Mouse (Mus musculus) liver, postnatal 0 days (tissue): Measurements from ENCODE around the gene Slc5a6. TPM values are rescaled to one million over a fixed set of nuclear protein-coding genes. Genes with fewer than 3 reads are reported as not detected.

Source experiments
- ATAC-seq: fragments of 200-750 bp; cut with Nextera tagmentation; 2 replicates; pipeline ENCODE4 v1.8.0; 2017; ENCODE audit warnings: mild to moderate bottlenecking, moderate library complexity
- DNase-seq: peaks from one replicate; pipeline ENCODE4 v3.0.0-alpha.2; 2016
- H3K27ac ChIP-seq: fragments of 300-500 bp; sonication (generic); 2 replicates; pipeline ENCODE4 v1.5.1; 2014; ENCODE audit warnings: antibody characterized with exemption, moderate library complexity, mild to moderate bottlenecking, low read depth
- H3K27me3 ChIP-seq: fragments of 300-500 bp; sonication (generic); 2 replicates; pipeline ENCODE4 v1.6.1; 2014; ENCODE audit warnings: low read length, control low read depth, mixed read lengths; ENCODE audit not compliant: insufficient read depth
- H3K36me3 ChIP-seq: fragments of 300-500 bp; sonication (generic); replicated peaks from 2 replicates; pipeline ENCODE4 v1.6.1; 2014; ENCODE audit warnings: mild to moderate bottlenecking, control low read depth, low read length, moderate library complexity, mixed read lengths; ENCODE audit not compliant: insufficient read depth
- H3K4me1 ChIP-seq: fragments of 300-500 bp; sonication (generic); 2 replicates; pipeline ENCODE4 v1.6.1; 2014; ENCODE audit warnings: antibody characterized with exemption, mild to moderate bottlenecking, control low read depth; ENCODE audit not compliant: insufficient read depth
- H3K4me2 ChIP-seq: fragments of 300-500 bp; sonication (generic); 2 replicates; pipeline ENCODE4 v1.6.1; 2014; ENCODE audit warnings: low read depth, mild to moderate bottlenecking, low read length, moderate library complexity, mixed read lengths
- H3K4me3 ChIP-seq: fragments of 300-500 bp; sonication (generic); 2 replicates; pipeline ENCODE4 v1.5.1; 2014; ENCODE audit warnings: low read depth, low read length
- H3K9ac ChIP-seq: fragments of 300-500 bp; sonication (generic); replicated peaks from 2 replicates; pipeline ENCODE4 v1.6.1; 2014; ENCODE audit warnings: mild to moderate bottlenecking, moderate library complexity
- H3K9me3 ChIP-seq: fragments of 300-500 bp; sonication (generic); 2 replicates; pipeline ENCODE4 v1.6.1; 2016; ENCODE audit warnings: mild to moderate bottlenecking, control low read depth, low read length, mixed read lengths
- CTCF ChIP-seq: sonication (generic); IDR thresholded peaks from 2 replicates; pipeline ENCODE4 v1.5.1; 2016; ENCODE audit warnings: antibody characterized with exemption, low read depth
- EP300 ChIP-seq: IDR thresholded peaks from 2 replicates; pipeline ENCODE4 v1.6.1; 2016; ENCODE audit warnings: antibody characterized with exemption, low read depth, mild to moderate bottlenecking
- WGBS: fragments of 180-500 bp; shearing (Covaris S2); extraction: QIAGEN DNeasy Blood & Tissue Kit; methylation state at CpG from one replicate; pipeline ENCODE4 v1.1.7; 2014; ENCODE audit not compliant: insufficient replicate concordance; 5-methylcytosine and 5-hydroxymethylcytosine counted together
- polyA plus RNA-seq: library from polyadenylated mRNA; unstranded; fragments of >200 nt; fragmentation: Nextera tagmentation; extraction: Ambion mirVana; gene quantifications from 2 replicates; pipeline ENCODE4 v1.2.1, GENCODE M21; 2015

Slc5a6 gene
- polyA plus RNA-seq, 1 experiment from 2014 or later, result 3.7 TPM

DNA sequence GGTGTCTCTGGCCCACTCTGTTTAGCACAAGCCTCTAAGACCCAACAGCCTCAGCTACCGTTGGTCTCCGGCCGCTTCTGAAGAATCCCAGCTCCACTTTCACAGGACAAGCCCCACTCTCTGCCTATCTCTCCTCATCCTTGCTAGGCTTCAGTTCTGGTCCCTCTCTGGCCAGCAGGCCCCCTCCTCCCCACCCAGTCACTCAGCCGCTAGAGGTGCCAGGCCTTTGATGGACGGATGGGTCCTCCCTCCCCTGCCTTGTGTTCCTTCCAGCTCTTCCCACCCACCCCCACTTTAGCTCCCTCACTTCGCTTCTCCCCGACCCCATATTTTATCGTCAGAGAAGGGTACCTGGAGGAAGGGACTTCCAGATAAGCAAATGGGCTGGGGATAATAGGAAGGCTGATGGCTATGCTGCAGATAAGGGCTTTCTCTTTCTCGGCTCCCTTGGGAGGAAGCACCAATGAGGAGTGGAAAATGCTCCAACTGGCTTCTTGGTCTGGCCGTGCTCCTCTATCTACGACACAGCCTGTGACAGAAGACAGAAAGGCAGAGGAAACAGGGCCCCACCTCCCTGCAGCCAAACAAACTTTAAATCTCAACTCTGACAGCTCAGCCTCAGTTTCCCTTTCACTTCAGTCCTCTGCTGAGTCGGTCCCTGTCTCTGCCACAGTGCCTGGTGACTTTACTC lies 34.4 kb upstream of the Slc5a6 start:
- 0 out of 2 replicates have a peak, but pooled peaks cover 1% of the 10 kb centered on the region for H3K36me3 ChIP-seq
- WGBS, result 28% methylated on average over 12 of the region's 12 CpGs
- H3K27me3 ChIP-seq, result 0 out of 2 replicates have a peak, but pooled peaks cover 3% of the 10 kb centered on the region
- H3K9ac ChIP-seq, result no peak overlapping the region
- no peak overlapping the region for H3K4me3 ChIP-seq
- ATAC-seq (no peak), DNase-seq (no peak)
- no peaks in the 10 kb centered on the region for H3K9me3 ChIP-seq
- peaks cover 3% of the 10 kb centered on the region; the same call in 1 of the 2 replicates for H3K4me1 ChIP-seq
- no peak for TF ChIP-seq EP300
- H3K27ac ChIP-seq, result no peak overlapping the region
- H3K4me2 ChIP-seq, result peak overlapping the region; percentile 47

DNA sequence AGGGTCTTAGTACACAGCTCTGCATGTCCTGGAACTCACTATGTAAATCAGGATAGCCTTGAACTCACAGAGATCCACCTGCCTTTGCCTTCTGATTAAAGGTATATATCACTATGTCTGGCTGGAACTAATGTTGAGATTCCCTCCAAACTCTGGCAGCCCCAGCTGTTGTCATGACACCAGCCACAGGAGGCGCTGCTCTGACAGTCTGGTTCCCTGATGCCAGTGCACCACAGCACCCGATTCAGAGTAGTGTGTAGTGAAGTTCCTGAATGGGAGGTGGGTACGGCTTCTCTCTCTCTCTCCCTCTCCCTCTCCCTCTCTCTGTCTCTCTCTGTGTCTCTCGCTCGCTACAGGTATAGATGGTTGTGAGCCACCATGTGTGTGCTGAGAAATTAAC lies 33.6 kb upstream of the Slc5a6 start:
- peaks cover 6% of the 10 kb centered on the region; the same call in 1 of the 2 replicates for H3K36me3 ChIP-seq
- no peaks in the 10 kb centered on the region for H3K9me3 ChIP-seq
- TF ChIP-seq EP300 (no peak), CTCF (peak; percentile 79)
- no peak overlapping the region for H3K4me3 ChIP-seq
- ATAC-seq (peak; percentile 54), DNase-seq (peak; percentile 77)
- H3K27ac ChIP-seq, result no peak overlapping the region
- H3K4me2 ChIP-seq, result peak overlapping the region; percentile 47
- 15% methylated on average over 5 of the region's 5 CpGs for WGBS
- peaks cover 3% of the 10 kb centered on the region; the same call in 1 of the 2 replicates for H3K4me1 ChIP-seq
- H3K9ac ChIP-seq, result no peak overlapping the region
- 0 out of 2 replicates have a peak, but pooled peaks cover 3% of the 10 kb centered on the region for H3K27me3 ChIP-seq

DNA sequence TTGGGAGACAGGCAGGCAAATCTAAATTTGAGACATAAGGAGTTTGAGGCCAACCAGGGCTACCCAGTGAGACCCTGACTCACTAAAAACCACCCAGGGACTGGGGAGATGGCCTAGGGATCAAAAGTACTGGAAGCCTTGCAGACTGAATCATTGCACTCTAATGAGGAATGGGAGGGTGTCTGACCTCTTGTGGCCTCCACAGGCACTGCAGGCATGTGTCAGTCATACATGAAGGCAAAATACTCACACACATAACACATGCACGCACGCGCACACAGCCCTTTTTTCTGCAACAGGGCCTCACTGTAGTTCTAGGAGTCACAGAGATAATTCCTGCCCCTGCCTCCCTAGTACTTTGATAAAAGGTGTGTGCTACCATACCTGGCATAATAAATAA lies 32.7 kb upstream of the Slc5a6 start:
- Histone ChIP-seq H3K27ac (no peak overlapping the region), H3K4me1 (peaks cover 3% of the 10 kb centered on the region; the same call in 1 of the 2 replicates), H3K36me3 (peaks cover 7% of the 10 kb centered on the region), H3K4me2 (no peak overlapping the region), H3K9ac (no peak overlapping the region), H3K27me3 (0 out of 2 replicates have a peak, but pooled peaks cover 3% of the 10 kb centered on the region), H3K9me3 (no peaks in the 10 kb centered on the region), H3K4me3 (no peak overlapping the region)
- ATAC-seq, result peak; percentile 32; the same call in 1 of the 2 replicates
- 81% methylated on average over 3 of the region's 3 CpGs for WGBS
- TF ChIP-seq CTCF (peak; percentile 80), EP300 (no peak)
- DNase-seq, result peak; percentile 62

DNA sequence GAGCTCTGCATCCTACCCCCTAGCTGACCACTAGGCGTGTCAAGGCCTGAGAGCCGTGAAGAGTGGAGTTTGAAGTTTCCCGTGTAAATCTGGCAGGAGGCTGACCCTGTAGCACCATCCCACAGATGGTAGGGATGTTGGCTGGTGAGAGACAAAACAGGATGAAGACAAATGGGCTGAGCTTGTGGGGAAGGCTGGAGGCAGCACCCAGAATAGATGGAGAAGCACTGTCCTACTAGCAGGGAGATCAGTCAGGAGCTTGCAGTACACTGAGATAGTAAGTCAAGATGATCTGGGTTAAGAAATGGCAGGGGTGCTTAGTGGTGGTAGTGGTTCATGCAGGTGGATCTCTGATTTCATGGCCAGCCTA lies 32.1 kb upstream of the Slc5a6 start:
- no peak overlapping the region for H3K9ac ChIP-seq
- H3K4me1 ChIP-seq, result peaks cover 3% of the 10 kb centered on the region; the same call in 1 of the 2 replicates
- H3K9me3 ChIP-seq, result no peaks in the 10 kb centered on the region
- WGBS, result 60% methylated on average over 3 of the region's 3 CpGs
- H3K4me3 ChIP-seq, result no peak overlapping the region
- H3K36me3 ChIP-seq, result peaks cover 10% of the 10 kb centered on the region
- 0 out of 2 replicates have a peak, but pooled peaks cover 3% of the 10 kb centered on the region for H3K27me3 ChIP-seq
- no peak overlapping the region for H3K27ac ChIP-seq
- DNase-seq (no peak), ATAC-seq (no peak)
- no peak overlapping the region for H3K4me2 ChIP-seq
- no peak for TF ChIP-seq CTCF
- TF ChIP-seq EP300, result no peak

DNA sequence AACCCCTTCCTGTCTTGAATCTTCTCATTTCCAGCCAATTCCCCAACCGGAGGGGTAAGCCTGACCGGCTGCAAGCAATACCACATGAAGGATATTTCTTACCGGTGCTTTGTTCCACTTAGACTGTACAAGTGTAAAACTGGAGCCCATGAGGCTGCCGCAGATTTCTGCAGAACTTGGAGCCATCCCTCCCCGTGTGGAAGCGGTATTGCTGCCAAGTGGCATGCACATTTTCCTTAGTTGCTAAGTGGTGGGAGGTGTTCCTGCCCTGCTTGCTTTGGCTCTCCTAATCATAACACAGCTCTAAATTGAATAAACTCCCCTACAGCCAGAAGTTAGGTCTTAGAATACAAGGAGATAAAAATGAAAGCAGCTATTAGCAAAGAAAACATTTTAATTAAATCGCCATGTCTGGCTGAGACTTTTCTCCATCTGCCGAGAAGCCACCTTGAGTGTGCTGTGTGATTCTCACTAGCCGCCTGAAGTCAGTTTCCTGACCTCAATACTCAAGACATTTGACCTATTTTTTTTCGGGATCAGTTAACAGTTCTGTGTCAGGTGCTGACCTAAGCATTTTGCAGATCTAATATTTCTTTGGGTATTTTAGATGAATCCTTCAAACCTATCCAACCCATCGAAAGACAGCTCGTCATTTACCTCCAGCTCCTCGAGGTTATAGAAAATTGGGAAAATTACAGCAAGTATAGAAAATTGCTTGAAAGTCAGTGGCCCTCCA lies 31.5 kb upstream of the Slc5a6 start:
- Histone ChIP-seq H3K4me2 (no peak overlapping the region), H3K27ac (no peak overlapping the region), H3K36me3 (peaks cover 15% of the 10 kb centered on the region), H3K4me3 (no peak overlapping the region), H3K4me1 (peaks cover 3% of the 10 kb centered on the region; the same call in 1 of the 2 replicates), H3K9ac (no peak overlapping the region), H3K27me3 (0 out of 2 replicates have a peak, but pooled peaks cover 3% of the 10 kb centered on the region), H3K9me3 (no peaks in the 10 kb centered on the region)
- DNase-seq (no peak), ATAC-seq (no peak)
- TF ChIP-seq EP300 (no peak), CTCF (no peak)
- 75% methylated on average over 13 of the region's 13 CpGs for WGBS

DNA sequence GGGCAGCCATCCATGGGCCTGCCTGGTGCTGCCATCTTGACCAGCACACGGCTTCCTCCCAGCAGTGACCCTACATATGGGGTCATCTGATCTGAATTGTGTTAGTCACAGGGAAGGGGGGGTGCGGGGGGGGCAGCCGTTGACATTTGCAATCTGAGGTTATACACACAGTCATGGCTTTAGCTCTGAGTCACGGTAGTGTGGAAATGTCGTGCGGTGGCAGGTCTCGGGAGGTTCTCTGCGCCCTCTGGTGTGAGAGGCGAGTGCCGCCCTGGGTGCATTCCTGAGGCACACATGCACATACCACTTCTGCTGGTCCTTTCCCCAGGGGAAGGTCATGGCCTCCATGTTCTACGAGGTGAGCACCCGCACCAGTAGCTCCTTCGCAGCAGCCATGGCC lies 27.6 kb upstream of the Slc5a6 start:
- no peaks in the 10 kb centered on the region for H3K27me3 ChIP-seq
- no peak overlapping the region for H3K4me3 ChIP-seq
- H3K4me1 ChIP-seq, result no peaks in the 10 kb centered on the region
- no peak for DNase-seq
- 85% methylated on average over 13 of the region's 13 CpGs for WGBS
- no peak overlapping the region for H3K4me2 ChIP-seq
- no peak for TF ChIP-seq CTCF
- ATAC-seq, result no peak
- H3K27ac ChIP-seq, result no peak overlapping the region
- peaks cover 43% of the 10 kb centered on the region for H3K36me3 ChIP-seq
- no peak overlapping the region for H3K9ac ChIP-seq
- no peaks in the 10 kb centered on the region for H3K9me3 ChIP-seq
